Mouse (Mus musculus) hindbrain, embryonic 16.5 days (tissue): Measurements from ENCODE around the gene Unk. TPM values are rescaled to one million over a fixed set of nuclear protein-coding genes. Genes with fewer than 3 reads are reported as not detected.

ENCODE experiments used
- ATAC-seq: fragments of 200-750 bp; cut with Nextera tagmentation; 2 replicates; pipeline ENCODE4 v1.8.0; 2017; ENCODE audit warnings: moderate TSS enrichment, moderate library complexity
- H3K27ac ChIP-seq: fragments of 300-500 bp; sonication (generic); 2 replicates; pipeline ENCODE4 v1.5.1; 2014; ENCODE audit warnings: low read depth, mild to moderate bottlenecking, control low read depth, low read length, moderate library complexity
- H3K27me3 ChIP-seq: fragments of 300-500 bp; sonication (generic); replicated peaks from 2 replicates; pipeline ENCODE4 v1.6.1; 2014; ENCODE audit warnings: low read length; ENCODE audit not compliant: control insufficient read depth, insufficient read depth
- H3K36me3 ChIP-seq: fragments of 300-500 bp; sonication (generic); 2 replicates; pipeline ENCODE4 v1.6.1; 2014; ENCODE audit warnings: mild to moderate bottlenecking, low read length, moderate library complexity, mixed read lengths; ENCODE audit not compliant: control insufficient read depth, insufficient read depth
- H3K4me1 ChIP-seq: fragments of 300-500 bp; sonication (generic); 2 replicates; pipeline ENCODE4 v1.6.1; 2014; ENCODE audit warnings: low read depth, low read length; ENCODE audit not compliant: control insufficient read depth, insufficient read depth
- H3K4me2 ChIP-seq: fragments of 300-500 bp; sonication (generic); 2 replicates; pipeline ENCODE4 v1.6.1; 2014; ENCODE audit warnings: mild to moderate bottlenecking, low read length, control low read depth, moderate library complexity
- H3K4me3 ChIP-seq: fragments of 300-500 bp; sonication (generic); 2 replicates; pipeline ENCODE4 v1.5.1; 2014; ENCODE audit warnings: mild to moderate bottlenecking, low read length, control low read depth, moderate library complexity
- H3K9ac ChIP-seq: fragments of 300-500 bp; sonication (generic); 2 replicates; pipeline ENCODE4 v1.6.1; 2014; ENCODE audit warnings: low read depth, mild to moderate bottlenecking, control low read depth, low read length, moderate library complexity
- H3K9me3 ChIP-seq: fragments of 300-500 bp; sonication (generic); 2 replicates; pipeline ENCODE4 v1.6.1; 2014; ENCODE audit warnings: mild to moderate bottlenecking, low read length, moderate library complexity; ENCODE audit not compliant: control insufficient read depth
- WGBS: fragments of 180-500 bp; shearing (Covaris S2); extraction: QIAGEN DNeasy Blood & Tissue Kit; methylation state at CpG from one replicate; pipeline ENCODE4 v1.1.7; 2014; 5-methylcytosine and 5-hydroxymethylcytosine counted together
- polyA plus RNA-seq: library from polyadenylated mRNA; unstranded; fragments of >200 nt; fragmentation: Nextera tagmentation; extraction: Ambion mirVana; gene quantifications from 2 replicates; pipeline ENCODE4 v1.2.1, GENCODE M21; 2015

Gene Unk
- polyA plus RNA-seq, 1 experiment from 2014 or later, result 30.1 TPM

DNA sequence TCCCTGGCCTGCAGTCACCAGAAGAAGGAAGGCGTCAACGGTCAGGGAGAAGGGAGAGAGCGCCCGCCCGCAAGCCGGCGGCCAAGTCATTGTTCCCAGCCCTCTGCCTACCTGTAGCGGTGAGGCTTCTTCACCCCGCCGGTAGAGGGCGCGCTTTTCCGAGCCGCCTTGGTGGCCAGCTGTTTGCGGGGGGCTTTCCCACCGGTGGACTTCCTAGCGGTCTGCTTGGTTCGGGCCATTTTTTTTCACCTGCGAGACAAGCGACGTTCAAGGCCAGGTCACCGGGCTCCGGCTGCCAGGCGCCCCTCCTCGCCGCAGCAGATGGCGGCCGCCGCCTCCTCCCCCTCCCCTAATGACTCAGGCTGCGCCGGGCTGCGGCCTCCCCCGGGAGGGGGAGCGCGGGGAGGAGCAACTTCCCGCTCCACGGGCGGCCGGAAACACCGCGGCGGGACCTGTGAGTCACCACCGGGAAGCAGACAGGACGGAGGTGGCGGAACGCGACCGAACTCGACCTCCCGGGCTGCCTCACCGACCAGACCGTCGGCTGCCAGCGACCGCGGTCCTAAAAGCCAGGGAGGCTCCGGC lies 6.3 kb upstream of the Unk start:
- H3K9ac ChIP-seq, result peak overlapping the region; percentile 88
- peak overlapping the region; percentile 52 for H3K4me2 ChIP-seq
- peaks cover 7% of the 10 kb centered on the region; the same call in 1 of the 2 replicates for H3K36me3 ChIP-seq
- H3K9me3 ChIP-seq, result no peaks in the 10 kb centered on the region
- H3K27ac ChIP-seq, result peak overlapping the region; percentile 98
- under 1% methylated on average over 55 of the region's 57 CpGs for WGBS
- peak overlapping the region; percentile 63 for H3K4me3 ChIP-seq
- H3K27me3 ChIP-seq, result no peaks in the 10 kb centered on the region
- H3K4me1 ChIP-seq, result peaks cover 10% of the 10 kb centered on the region
- ATAC-seq, result peak; percentile 67

DNA sequence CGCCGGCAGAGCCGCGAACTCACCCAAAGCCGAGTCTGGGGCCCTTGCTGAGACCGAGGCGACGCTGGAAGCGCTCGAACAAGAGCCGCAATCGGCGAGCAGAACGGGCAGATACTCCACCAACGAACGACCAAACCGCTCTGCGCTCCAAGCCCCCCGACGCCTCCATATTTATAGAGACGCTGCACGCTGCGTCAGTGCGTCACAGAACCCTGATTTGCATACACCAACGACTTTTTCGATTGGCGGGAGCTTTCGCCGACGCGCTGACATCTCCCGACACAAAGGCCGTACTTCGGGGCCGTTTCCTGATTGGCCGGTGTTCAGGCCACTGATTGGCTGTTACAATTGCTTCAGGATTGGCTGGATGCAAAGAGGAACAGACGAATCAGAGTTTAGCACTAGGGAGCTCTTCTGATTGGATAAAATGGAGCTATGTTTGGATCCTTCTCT lies 5.7 kb upstream of the Unk start:
- peaks cover 7% of the 10 kb centered on the region; the same call in 1 of the 2 replicates for H3K36me3 ChIP-seq
- H3K4me2 ChIP-seq, result no peak overlapping the region
- H3K4me3 ChIP-seq, result peak overlapping the region; percentile 63
- WGBS, result under 1% methylated on average over 37 of the region's 37 CpGs
- peak; percentile 97 for ATAC-seq
- no peaks in the 10 kb centered on the region for H3K27me3 ChIP-seq
- peak overlapping the region; percentile 88 for H3K9ac ChIP-seq
- H3K4me1 ChIP-seq, result peaks cover 10% of the 10 kb centered on the region
- H3K27ac ChIP-seq, result peak overlapping the region; percentile 98
- no peaks in the 10 kb centered on the region for H3K9me3 ChIP-seq

DNA sequence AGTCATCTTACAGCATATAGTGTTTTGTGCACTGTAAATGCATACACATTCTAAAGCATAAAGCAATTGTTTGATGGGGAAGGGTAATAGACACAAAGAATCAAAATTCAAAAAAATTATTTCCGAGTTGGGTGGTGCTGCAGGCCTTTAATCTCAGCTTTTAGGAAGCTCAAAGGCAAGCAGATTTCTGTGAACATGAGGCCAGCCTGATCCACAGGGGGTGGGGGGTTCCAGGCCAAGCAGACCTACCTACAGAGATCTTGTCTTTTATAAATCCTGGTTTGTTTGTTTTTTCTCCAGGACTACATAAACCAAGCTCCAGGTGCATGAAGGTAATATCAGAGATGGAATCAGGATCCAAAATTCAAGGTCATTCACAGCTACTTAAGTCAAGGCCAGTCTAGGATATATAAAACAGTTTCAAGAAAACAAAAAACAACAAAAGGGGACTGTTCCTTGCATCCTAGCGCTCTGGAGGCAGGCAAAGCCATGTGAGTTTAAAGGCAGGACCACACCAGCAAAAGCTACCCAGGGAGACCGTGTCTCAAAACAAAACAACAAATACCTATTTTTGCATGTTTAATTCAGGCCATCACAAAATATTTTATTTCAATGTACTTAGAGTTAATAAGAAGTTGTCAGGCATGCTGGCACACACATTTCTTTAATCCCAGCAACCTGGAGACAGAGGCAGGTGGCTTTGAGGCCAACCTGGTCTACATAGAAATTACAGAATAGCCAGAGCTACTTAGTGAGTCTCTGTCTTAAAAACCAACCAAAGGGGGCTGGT lies 4.9 kb upstream of the Unk start:
- 88% methylated on average over 3 of the region's 3 CpGs for WGBS
- H3K27me3 ChIP-seq, result no peaks in the 10 kb centered on the region
- H3K4me1 ChIP-seq, result peaks cover 10% of the 10 kb centered on the region
- H3K36me3 ChIP-seq, result peaks cover 7% of the 10 kb centered on the region; the same call in 1 of the 2 replicates
- no peak for ATAC-seq
- H3K27ac ChIP-seq, result peak overlapping the region; percentile 14; the same call in 1 of the 2 replicates
- H3K9ac ChIP-seq, result no peak overlapping the region
- no peaks in the 10 kb centered on the region for H3K9me3 ChIP-seq
- no peak overlapping the region for H3K4me3 ChIP-seq
- H3K4me2 ChIP-seq, result no peak overlapping the region

DNA sequence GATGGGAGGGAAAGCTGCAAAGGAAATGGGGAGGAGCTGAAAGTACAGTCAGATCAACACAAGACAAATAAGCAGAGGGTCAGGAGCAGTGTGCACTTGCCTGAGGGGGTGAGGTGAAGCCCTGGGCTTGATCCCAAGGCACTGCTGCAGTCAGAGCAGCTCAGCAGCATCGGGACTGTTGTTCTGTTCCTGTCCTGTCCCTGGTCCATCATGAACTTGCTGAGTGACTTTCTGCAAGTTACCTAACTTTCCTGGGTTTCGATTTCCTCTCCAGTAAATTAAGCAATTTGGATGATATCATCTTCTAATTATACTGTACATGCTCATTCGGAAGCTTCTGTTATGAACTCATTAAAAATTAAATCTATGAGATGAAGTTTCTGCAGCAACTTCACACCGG lies 2.4 kb upstream of the Unk start, which contains the start of gene H3f3b:
Gene H3f3b, minus strand, starts transcription at position 207 of the 400 bp plus-strand sequence.
- no peaks in the 10 kb centered on the region for H3K27me3 ChIP-seq
- H3K4me2 ChIP-seq, result no peak within 1 kb of the TSS
- no peak for ATAC-seq
- H3K4me1 ChIP-seq, result peaks cover 11% of the 10 kb centered on the region
- H3K36me3 ChIP-seq, result no peaks in the 10 kb centered on the region
- no peak within 1 kb of the TSS for H3K9ac ChIP-seq
- 81% methylated on average over 4 of the region's 4 CpGs for WGBS
- no peak within 1 kb of the TSS for H3K4me3 ChIP-seq
- no peak within 1 kb of the TSS for H3K27ac ChIP-seq
- no peaks in the 10 kb centered on the region for H3K9me3 ChIP-seq

DNA sequence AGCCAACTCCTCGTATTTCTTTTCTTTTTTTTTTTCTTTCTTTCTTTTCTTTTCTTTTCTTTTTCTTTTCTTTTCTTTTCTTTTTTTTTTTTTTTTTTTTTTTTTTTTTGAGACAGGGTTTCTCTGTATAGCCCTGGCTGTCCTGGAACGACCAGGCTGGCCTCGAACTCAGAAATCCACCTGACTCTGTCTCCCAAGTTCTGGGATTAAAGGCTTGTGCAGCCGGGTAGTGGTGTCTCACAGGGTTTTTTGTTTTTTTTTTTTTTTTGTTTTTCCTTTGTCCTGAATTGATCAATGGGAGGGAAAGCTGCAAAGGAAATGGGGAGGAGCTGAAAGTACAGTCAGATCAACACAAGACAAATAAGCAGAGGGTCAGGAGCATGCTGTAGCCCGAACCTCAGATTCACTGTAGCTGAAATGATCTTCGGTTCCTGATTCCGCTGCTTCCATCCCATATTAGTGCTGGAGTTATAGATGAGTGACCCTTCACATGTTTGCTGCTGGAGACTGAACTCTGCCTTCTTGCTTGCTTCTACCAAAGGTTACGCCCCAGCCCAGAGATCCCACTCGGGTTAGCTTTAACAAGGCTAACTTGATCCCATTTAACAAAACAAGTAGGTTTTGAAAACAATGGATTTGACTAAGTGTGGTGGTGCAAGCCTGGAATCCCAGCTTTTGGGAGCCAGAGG lies 1.8 kb upstream of the Unk start:
- ATAC-seq, result no peak
- Histone ChIP-seq H3K4me1 (peaks cover 13% of the 10 kb centered on the region), H3K36me3 (no peaks in the 10 kb centered on the region), H3K9me3 (no peaks in the 10 kb centered on the region), H3K27me3 (no peaks in the 10 kb centered on the region), H3K4me2 (no peak overlapping the region), H3K4me3 (no peak overlapping the region), H3K9ac (no peak overlapping the region), H3K27ac (no peak overlapping the region)
- 83% methylated on average over 9 of the region's 9 CpGs for WGBS

DNA sequence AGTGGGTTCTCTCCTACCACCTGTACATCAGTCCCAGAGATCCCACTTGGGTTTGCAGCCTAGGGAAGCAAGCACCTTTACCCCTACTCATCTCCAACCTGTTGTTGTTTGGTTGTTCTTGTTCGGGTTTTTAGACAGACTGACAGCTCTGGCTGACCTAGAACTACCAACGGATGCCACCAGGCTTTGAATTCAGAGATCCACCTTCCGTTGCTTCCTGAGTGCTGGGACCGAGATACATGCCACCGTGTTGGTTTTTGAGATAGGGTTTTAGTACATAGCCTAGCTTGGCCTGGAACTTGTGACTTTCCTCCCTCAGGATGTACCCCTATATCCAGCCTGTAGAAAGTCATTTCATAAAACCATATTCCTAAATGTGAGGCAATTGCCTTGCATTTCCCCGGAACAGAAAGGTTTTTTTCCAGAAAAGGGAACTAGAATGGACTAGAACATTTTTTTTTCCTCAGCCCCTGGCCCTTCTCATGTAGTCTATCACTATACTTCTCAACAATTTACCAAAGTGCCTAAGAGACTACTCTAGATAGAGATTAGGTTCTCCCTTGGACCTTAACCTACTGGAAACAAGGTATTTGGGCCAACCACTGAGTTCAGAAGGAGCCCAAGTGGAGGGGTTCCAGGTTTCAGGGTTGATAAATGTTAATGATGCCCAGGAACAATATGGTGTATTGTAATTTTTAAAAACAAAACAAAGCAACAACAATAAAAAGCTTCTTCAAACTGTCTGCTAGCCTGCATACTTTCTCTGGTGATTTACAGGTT lies 846 bp upstream of the Unk start:
- 83% methylated on average over 6 of the region's 6 CpGs for WGBS
- H3K9me3 ChIP-seq, result no peaks in the 10 kb centered on the region
- no peak for ATAC-seq

DNA sequence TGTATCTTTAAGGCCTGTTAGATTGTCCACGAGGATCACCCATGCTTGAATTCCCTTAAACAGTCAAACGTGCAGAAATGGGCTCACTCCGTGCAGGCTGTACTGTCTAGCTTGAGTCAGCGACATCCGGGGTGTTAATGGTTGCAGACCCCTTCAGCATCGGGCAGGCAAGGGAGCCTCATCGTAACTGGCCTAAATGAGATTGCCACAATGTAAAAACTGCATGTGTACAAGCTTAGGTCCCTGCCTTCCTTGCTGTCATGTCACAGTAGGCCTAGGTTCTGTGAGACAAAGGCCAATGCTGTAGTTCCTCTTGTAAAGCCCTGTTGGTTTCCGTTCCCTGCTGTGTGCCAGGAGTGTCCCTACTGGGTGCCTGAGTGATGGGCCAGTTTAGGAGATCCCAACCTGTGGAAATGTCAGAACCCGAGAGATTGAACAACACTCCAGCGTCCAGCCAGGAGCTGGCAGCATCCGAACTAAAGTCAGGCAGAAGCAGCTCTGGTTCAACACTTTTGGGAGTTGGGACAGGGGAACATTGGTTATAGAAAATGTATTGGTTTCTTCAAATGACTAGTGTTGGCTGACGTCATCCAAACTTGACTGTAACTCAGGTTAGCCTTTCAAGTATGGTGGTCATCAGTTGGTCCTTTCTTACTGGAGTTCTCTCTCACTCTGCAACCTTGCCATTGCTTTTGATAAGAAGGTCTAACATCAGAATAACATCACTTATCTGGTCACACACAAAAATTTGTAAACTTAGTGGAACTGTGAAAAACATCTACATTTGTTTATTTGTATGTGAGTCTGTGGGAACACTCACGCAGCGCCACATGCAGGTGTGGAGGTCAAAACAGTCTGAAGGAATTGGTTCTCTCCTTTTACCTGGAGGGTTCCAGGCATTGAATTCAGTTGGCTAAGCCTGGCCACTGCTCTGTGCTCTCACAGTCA lies 1.1 kb downstream of the Unk start:
- H3K9ac ChIP-seq, result peak overlapping the region; percentile 96
- WGBS, result 22% methylated on average over 14 of the region's 14 CpGs
- H3K36me3 ChIP-seq, result no peaks in the 10 kb centered on the region
- peak overlapping the region; percentile 78 for H3K4me2 ChIP-seq
- H3K27me3 ChIP-seq, result no peaks in the 10 kb centered on the region
- peak overlapping the region; percentile 99 for H3K27ac ChIP-seq
- H3K9me3 ChIP-seq, result no peaks in the 10 kb centered on the region
- peak; percentile 35 for ATAC-seq
- H3K4me1 ChIP-seq, result peaks cover 13% of the 10 kb centered on the region
- H3K4me3 ChIP-seq, result peak overlapping the region; percentile 66

More for the DNA sequence above, 846 bp upstream of the Unk start:
- Histone ChIP-seq H3K4me2 (peak overlapping the region; percentile 72), H3K9ac (peak overlapping the region; percentile 62), H3K27me3 (no peaks in the 10 kb centered on the region), H3K4me1 (peaks cover 13% of the 10 kb centered on the region), H3K4me3 (peak overlapping the region; percentile 66), H3K27ac (peak overlapping the region; percentile 61; the same call in 1 of the 2 replicates), H3K36me3 (no peaks in the 10 kb centered on the region)

DNA sequence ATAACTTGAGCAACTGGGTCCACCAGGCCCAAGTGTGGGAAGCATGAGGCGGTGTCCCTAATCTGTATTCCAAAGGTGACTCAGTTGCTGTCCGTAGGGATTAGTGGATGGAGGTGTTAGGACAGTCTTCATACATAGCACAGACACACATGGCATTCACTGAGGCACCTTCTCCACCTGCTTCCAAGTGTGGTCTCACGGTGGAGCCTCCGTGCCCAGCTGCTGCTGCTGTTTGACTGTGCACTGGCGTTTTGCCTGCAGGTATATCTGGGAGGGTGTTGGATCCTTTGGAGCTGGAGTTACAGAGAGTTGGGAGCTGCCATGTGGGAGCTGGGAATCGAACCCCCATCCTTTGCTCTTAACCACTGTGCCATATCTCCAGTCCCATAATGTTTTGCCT lies 4.5 kb downstream of the Unk start:
- Histone ChIP-seq H3K36me3 (no peaks in the 10 kb centered on the region), H3K27ac (no peak overlapping the region), H3K27me3 (no peaks in the 10 kb centered on the region), H3K4me2 (no peak overlapping the region), H3K9me3 (no peaks in the 10 kb centered on the region), H3K4me1 (peaks cover 13% of the 10 kb centered on the region), H3K4me3 (no peak overlapping the region), H3K9ac (no peak overlapping the region)
- 95% methylated on average over 6 of the region's 6 CpGs for WGBS
- no peak for ATAC-seq
